Mouse (Mus musculus) limb, embryonic 13.5 days (tissue): ENCODE data around the gene AI837181. TPM values are rescaled to one million over a fixed set of nuclear protein-coding genes. Genes with fewer than 3 reads are reported as not detected.

ENCODE experiments used
- ATAC-seq: fragments of 200-750 bp; cut with Nextera tagmentation; 2 replicates; pipeline ENCODE4 v1.8.0; 2017; ENCODE audit warnings: low read depth, moderate number of reproducible peaks, moderate TSS enrichment; ENCODE audit not compliant: low FRiP score
- H3K27ac ChIP-seq: fragments of 300-500 bp; sonication (generic); 2 replicates; pipeline ENCODE4 v1.5.1; 2015; ENCODE audit warnings: inconsistent platforms, mild to moderate bottlenecking, moderate library complexity
- H3K27me3 ChIP-seq: fragments of 300-500 bp; sonication (generic); 2 replicates; pipeline ENCODE4 v1.6.1; 2015; ENCODE audit warnings: mild to moderate bottlenecking, inconsistent platforms
- H3K36me3 ChIP-seq: fragments of 300-500 bp; sonication (generic); 2 replicates; pipeline ENCODE4 v1.6.1; 2015; ENCODE audit warnings: inconsistent platforms, mild to moderate bottlenecking, moderate library complexity
- H3K4me1 ChIP-seq: fragments of 300-500 bp; sonication (generic); 2 replicates; pipeline ENCODE4 v1.6.1; 2015; ENCODE audit warnings: inconsistent platforms
- H3K4me2 ChIP-seq: fragments of 300-500 bp; sonication (generic); replicated peaks from 2 replicates; pipeline ENCODE4 v1.6.1; 2015; ENCODE audit warnings: inconsistent platforms, mild to moderate bottlenecking, moderate library complexity
- H3K4me3 ChIP-seq: fragments of 300-500 bp; sonication (generic); 2 replicates; pipeline ENCODE4 v1.5.1; 2015; ENCODE audit warnings: moderate library complexity, mild to moderate bottlenecking, inconsistent platforms
- H3K9ac ChIP-seq: fragments of 300-500 bp; sonication (generic); 2 replicates; pipeline ENCODE4 v1.6.1; 2015; ENCODE audit warnings: mild to moderate bottlenecking, inconsistent platforms
- H3K9me3 ChIP-seq: fragments of 300-500 bp; sonication (generic); 2 replicates; pipeline ENCODE4 v1.6.1; 2016; ENCODE audit warnings: inconsistent platforms
- WGBS: fragments of 180-500 bp; shearing (Covaris S2); methylation state at CpG from one replicate; pipeline ENCODE4 v1.1.7; 2015; 5-methylcytosine and 5-hydroxymethylcytosine counted together
- polyA plus RNA-seq: library from polyadenylated mRNA; unstranded; fragments of >200 nt; fragmentation: Nextera tagmentation; extraction: Ambion mirVana; gene quantifications from 2 replicates; pipeline ENCODE4 v1.2.1, GENCODE M21; 2015

AI837181 gene
- polyA plus RNA-seq, result 74.6 and 77.9 TPM in 2 replicates

DNA sequence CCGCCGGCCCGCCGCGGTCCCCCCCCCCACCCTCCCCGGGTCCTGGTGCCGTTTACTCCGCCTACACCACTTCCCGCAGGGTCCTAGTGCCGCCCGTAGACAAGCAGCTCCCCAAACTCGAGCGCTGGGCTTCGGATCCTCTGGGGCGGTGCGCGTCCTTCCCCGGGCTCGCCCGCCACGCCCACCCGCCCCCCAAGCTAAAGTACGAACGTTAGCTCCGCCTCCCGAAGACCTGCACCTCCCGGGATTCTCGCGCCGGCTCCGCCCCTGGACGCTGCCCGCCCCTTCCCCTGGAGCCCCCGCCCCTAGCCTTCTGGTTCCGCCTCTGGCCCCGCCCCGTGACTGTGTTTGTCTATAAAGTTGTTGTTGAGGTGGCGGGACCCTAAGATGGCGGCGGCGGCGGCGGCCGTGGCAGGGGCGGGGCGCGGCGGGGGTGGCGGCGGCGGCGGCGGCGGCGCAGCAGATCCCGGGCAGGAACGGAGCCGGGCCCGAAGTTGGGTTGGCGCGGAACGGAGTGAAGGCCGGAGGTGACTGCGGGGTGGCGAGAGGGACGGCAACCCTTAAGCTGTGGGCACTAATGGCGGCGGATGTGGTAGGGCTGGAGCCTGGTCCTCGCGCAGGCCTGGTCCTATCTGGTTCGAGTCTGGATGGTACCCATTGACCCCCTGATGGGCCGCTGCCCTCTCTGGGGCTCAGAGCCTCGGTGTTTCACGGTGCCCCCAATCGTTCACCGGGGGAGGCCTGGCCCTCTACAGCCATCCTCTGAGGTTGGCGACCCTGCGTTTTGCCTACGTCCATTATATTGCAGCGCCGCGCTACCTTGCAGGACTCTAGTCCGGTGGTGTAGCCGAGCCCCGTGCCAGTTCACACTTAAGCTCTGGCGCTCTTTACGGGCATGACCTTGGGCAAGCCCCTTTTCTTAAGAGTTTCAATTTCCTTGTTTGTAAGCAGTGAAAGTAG, at the start of gene AI837181, which contains the start of gene Drap1:
Gene AI837181 (plus strand): TSS at position 363 of the 960 bp plus-strand sequence.
Gene Drap1 (minus strand): TSS at position 198 of the 960 bp plus-strand sequence.
- Histone ChIP-seq H3K27me3 (no peaks in the 10 kb centered on the region), H3K27ac (peak within 1 kb of the TSS; percentile 87), H3K36me3 (peaks cover 50% of the 10 kb centered on the region), H3K9me3 (no peaks in the 10 kb centered on the region), H3K4me2 (peak within 1 kb of the TSS; percentile 91), H3K4me1 (peaks cover 38% of the 10 kb centered on the region), H3K4me3 (peak within 1 kb of the TSS; percentile 80), H3K9ac (peak within 1 kb of the TSS; percentile 96)
- ATAC-seq, result peak; percentile 94
- under 1% methylated on average over 85 of the region's 87 CpGs for WGBS

DNA sequence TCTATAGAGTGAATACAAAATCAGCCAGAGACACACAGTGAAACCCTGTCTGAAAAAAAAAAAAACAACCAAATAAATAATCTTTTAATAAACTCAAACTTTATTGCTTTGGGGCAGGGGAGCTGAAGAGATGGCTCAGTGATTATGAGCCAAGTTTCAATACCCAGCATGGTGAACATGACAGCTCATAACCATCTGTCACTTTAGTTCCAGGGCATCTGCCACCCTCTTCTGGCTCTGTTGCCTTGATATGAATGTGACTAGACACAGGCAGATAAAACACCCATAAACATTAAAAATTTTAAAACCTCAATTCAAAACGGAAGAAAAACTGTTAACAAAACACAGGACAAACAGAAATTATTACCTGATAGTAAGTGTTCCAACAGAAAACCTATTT, 47.5 kb upstream of the AI837181 start:
- WGBS, result 95% methylated on average over 1 of the region's 1 CpGs
- H3K36me3 ChIP-seq, result peaks cover 82% of the 10 kb centered on the region
- no peak overlapping the region for H3K27ac ChIP-seq
- no peaks in the 10 kb centered on the region for H3K4me1 ChIP-seq
- H3K4me3 ChIP-seq, result no peak overlapping the region
- H3K9me3 ChIP-seq, result no peaks in the 10 kb centered on the region
- H3K27me3 ChIP-seq, result no peaks in the 10 kb centered on the region
- no peak for ATAC-seq
- no peak overlapping the region for H3K4me2 ChIP-seq
- H3K9ac ChIP-seq, result no peak overlapping the region

DNA sequence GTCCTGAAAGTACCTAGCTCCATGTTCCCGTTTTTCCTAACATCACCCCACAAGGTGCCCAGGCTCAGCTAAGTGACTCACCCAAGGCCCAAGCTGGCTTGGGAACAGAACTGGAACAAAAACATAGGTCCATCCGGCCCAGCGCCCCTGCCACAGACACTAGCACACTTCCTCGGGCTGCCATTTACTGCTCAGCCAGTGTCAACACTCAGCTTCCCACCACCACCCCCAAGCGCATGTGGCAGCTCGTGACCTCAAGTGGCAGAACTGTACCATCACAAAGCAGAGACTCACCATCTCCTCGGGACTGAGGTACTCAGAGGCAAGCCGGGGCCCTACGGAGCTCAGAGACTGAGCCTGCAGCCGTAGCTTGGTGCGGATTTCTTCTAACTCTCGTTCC, 41.6 kb upstream of the AI837181 start:
- Histone ChIP-seq H3K4me2 (no peak overlapping the region), H3K9me3 (no peaks in the 10 kb centered on the region), H3K4me1 (peaks cover 17% of the 10 kb centered on the region), H3K9ac (no peak overlapping the region), H3K4me3 (no peak overlapping the region), H3K27ac (no peak overlapping the region), H3K36me3 (peaks cover 85% of the 10 kb centered on the region), H3K27me3 (no peaks in the 10 kb centered on the region)
- no peak for ATAC-seq
- WGBS, result 95% methylated on average over 12 of the region's 12 CpGs

- Histone ChIP-seq H3K4me2 (no peak overlapping the region), H3K9ac (no peak overlapping the region), H3K27me3 (no peaks in the 10 kb centered on the region), H3K27ac (no peak overlapping the region), H3K4me1 (peaks cover 23% of the 10 kb centered on the region), H3K4me3 (no peak overlapping the region), H3K9me3 (no peaks in the 10 kb centered on the region), H3K36me3 (peaks cover 71% of the 10 kb centered on the region)
- no peak for ATAC-seq
- 93% methylated on average over 8 of the region's 8 CpGs for WGBS
These were observed 40.2 kb upstream of the AI837181 start for GRCm38 (mm10) chr19:5384715-5385114.

GRCm38 (mm10) chr19:5388011-5388441, 36.9 kb upstream of the AI837181 start:
- H3K9me3 ChIP-seq, result no peaks in the 10 kb centered on the region
- WGBS, result under 1% methylated on average over 42 of the region's 43 CpGs
- peaks cover 38% of the 10 kb centered on the region for H3K36me3 ChIP-seq
- H3K27ac ChIP-seq, result peak overlapping the region; percentile 88
- H3K4me2 ChIP-seq, result peak overlapping the region; percentile 95
- peaks cover 40% of the 10 kb centered on the region for H3K4me1 ChIP-seq
- H3K4me3 ChIP-seq, result peak overlapping the region; percentile 100
- peak; percentile 50; the same call in 1 of the 2 replicates for ATAC-seq
- H3K27me3 ChIP-seq, result no peaks in the 10 kb centered on the region
- H3K9ac ChIP-seq, result peak overlapping the region; percentile 94

DNA sequence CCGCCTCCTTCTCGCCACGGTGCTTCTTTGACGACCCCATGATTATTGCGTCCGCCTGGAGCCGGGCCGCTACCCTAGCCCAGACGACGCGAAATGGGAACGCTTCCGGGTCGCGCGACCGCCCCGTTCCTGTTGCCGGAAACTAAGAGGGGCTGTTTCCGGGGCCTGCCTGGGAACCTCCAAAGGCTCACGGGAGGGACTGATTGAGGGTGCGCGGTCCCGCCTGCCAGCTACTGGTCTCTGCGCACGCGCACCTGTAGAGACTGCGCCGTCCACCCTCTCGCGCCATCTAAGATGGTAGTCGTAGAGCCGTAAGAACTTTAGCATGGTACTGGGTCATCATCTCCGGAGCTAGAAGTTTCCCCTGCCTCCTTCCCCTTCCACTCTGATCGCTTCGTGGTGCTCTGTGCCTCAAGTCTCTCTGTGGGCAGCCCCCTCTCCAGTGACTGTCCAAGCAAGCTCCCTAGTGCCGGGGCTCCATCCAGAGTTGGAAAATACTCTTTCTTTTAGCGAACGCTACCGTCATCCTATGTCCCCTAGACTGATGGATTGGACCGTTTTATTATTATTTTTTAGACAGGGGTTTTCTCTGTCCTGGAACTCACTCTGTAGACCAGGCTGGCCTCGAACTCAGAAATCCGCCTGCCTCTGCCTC, 36.2 kb upstream of the AI837181 start, which contains the start of gene Sart1:
Gene Sart1 (minus strand): TSS at position 116 of the 655 bp plus-strand sequence.
- peak within 1 kb of the TSS; percentile 88 for H3K27ac ChIP-seq
- 2% methylated on average over 43 of the region's 43 CpGs for WGBS
- peak; percentile 95 for ATAC-seq

DNA sequence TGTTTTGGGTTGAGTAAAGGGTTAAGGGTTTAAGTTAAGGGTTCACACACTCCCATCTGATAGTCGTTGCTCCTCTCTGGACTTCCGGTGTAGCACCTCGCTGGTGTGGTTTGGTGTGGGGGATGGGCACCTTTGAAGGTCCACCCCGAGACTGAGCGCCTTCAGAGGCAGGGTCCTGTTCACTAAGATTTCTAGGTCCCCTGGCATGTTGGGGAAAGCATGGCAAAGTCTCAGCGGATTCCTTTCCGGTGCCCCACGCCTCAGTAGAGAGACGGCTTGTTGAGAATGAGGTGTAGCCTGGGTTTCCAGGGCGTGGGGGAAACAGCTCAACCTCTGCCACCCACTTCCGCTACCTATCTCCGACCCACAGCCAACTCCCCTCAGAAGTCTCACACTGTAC, 35.3 kb upstream of the AI837181 start:
- Histone ChIP-seq H3K9me3 (no peaks in the 10 kb centered on the region), H3K4me1 (peaks cover 40% of the 10 kb centered on the region), H3K36me3 (peaks cover 22% of the 10 kb centered on the region), H3K4me2 (peak overlapping the region; percentile 95), H3K27ac (peak overlapping the region; percentile 56; the same call in 1 of the 2 replicates), H3K9ac (peak overlapping the region; percentile 82), H3K4me3 (peak overlapping the region; percentile 100), H3K27me3 (peaks cover 7% of the 10 kb centered on the region; the same call in 1 of the 2 replicates)
- no peak for ATAC-seq
- WGBS, result 11% methylated on average over 12 of the region's 12 CpGs

More for the DNA sequence above, 36.2 kb upstream of the AI837181 start, which contains the start of gene Sart1:
- Histone ChIP-seq H3K9ac (peak within 1 kb of the TSS; percentile 94), H3K9me3 (no peaks in the 10 kb centered on the region), H3K27me3 (peaks cover under 1% of the 10 kb centered on the region; the same call in 1 of the 2 replicates), H3K36me3 (peaks cover 31% of the 10 kb centered on the region), H3K4me3 (peak within 1 kb of the TSS; percentile 100), H3K4me1 (peaks cover 40% of the 10 kb centered on the region), H3K4me2 (peak within 1 kb of the TSS; percentile 95)

- H3K27ac ChIP-seq, result 0 out of 2 replicates have a peak overlapping the region, but pooled peaks have one; percentile 56
- H3K36me3 ChIP-seq, result peaks cover 14% of the 10 kb centered on the region
- peaks cover 40% of the 10 kb centered on the region for H3K4me1 ChIP-seq
- H3K9ac ChIP-seq, result peak overlapping the region; percentile 82
- peak overlapping the region; percentile 100 for H3K4me3 ChIP-seq
- H3K9me3 ChIP-seq, result no peaks in the 10 kb centered on the region
- WGBS, result 78% methylated on average over 8 of the region's 8 CpGs
- no peak for ATAC-seq
- H3K4me2 ChIP-seq, result peak overlapping the region; percentile 95
- H3K27me3 ChIP-seq, result peaks cover 7% of the 10 kb centered on the region; the same call in 1 of the 2 replicates
These were observed 34.5 kb upstream of the AI837181 start for GRCm38 (mm10) chr19:5390416-5390815.

DNA sequence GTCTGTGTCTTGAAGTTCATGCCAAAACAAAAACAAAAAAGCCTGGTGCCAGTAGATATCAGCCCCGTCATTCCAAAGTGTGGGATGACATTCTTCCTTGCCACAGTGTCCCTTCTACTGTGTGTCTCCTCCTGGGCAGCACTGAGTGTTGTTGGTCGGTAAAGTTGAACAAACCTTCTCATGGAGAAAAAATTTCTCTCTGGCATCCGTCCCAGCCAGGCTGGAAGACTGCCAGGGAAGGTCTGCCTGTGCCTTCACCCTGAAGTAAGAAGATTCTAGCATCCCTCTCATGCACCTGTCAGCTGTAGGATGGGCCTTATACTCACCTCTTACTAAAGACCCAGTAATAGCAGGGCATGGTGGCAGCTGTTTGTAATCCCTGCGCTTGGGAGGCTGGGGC, 32.1 kb upstream of the AI837181 start:
- peaks cover 7% of the 10 kb centered on the region; the same call in 1 of the 2 replicates for H3K27me3 ChIP-seq
- H3K27ac ChIP-seq, result no peak overlapping the region
- H3K9ac ChIP-seq, result 0 out of 2 replicates have a peak overlapping the region, but pooled peaks have one; percentile 45
- H3K4me1 ChIP-seq, result peaks cover 23% of the 10 kb centered on the region
- H3K36me3 ChIP-seq, result no peaks in the 10 kb centered on the region
- H3K4me2 ChIP-seq, result no peak overlapping the region
- no peak for ATAC-seq
- H3K4me3 ChIP-seq, result no peak overlapping the region
- H3K9me3 ChIP-seq, result no peaks in the 10 kb centered on the region
- 55% methylated on average over 4 of the region's 4 CpGs for WGBS

DNA sequence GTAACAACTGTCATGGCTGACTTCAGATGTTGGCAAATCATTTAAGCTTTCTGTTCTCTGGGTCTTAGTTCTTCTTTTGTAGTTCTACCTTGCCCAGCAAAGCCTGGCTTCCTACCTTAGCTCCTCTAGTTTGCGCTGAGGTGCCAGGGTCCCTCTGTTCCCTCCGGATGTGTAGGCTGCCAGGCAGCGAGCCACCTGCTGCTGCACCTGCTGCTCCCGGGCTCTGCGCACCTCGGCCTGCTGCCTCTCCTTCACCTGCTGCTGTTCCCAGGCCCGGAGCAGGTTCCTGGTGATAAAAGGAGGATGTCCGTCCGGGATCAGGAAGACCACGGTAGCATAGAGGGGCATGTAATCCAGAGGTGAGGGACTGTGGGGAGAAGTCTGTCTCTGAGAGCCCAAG, 30.8 kb upstream of the AI837181 start:
- Histone ChIP-seq H3K27me3 (peaks cover 7% of the 10 kb centered on the region; the same call in 1 of the 2 replicates), H3K9me3 (no peaks in the 10 kb centered on the region), H3K4me1 (peaks cover 23% of the 10 kb centered on the region), H3K27ac (no peak overlapping the region), H3K4me2 (no peak overlapping the region), H3K36me3 (no peaks in the 10 kb centered on the region), H3K4me3 (no peak overlapping the region), H3K9ac (peak overlapping the region; percentile 25; the same call in 1 of the 2 replicates)
- no peak for ATAC-seq
- WGBS, result 34% methylated on average over 10 of the region's 10 CpGs

- Histone ChIP-seq H3K4me2 (no peak overlapping the region), H3K4me1 (peaks cover 11% of the 10 kb centered on the region), H3K9ac (no peak overlapping the region), H3K27ac (no peak overlapping the region), H3K9me3 (no peaks in the 10 kb centered on the region), H3K27me3 (peaks cover 7% of the 10 kb centered on the region; the same call in 1 of the 2 replicates), H3K36me3 (no peaks in the 10 kb centered on the region), H3K4me3 (no peak overlapping the region)
- ATAC-seq, result no peak
- WGBS, result 69% methylated on average over 4 of the region's 4 CpGs
These were observed 29.6 kb upstream of the AI837181 start for GRCm38 (mm10) chr19:5395371-5395770.
